Mouse (Mus musculus) T-helper 17 cell (primary cell): Measurements from ENCODE around the gene Osbpl10.
"Not testable (repeated sequence)": the region's sequence is repeated elsewhere in the genome, so short reads cannot be mapped to it uniquely, and the experiment has no call there.

Experiments
- in situ Hi-C, 2 experiments: fragments of 300-600 bp; cut with MboI, MseI; formaldehyde crosslinking; loops; 1 replicate in 1 of 2; 2 replicates in 1 of 2; pipeline ENCODE4 v1.15.1; 2025; ENCODE audit warnings: high pct_unique_total_duplicates in 2 of 2

Osbpl10 gene

GRCm38 (mm10) chr9:115030581-115030980, 52.2 kb downstream of the Osbpl10 start:
- in situ Hi-C loops = no loop called here

- in situ Hi-C loops = not testable (repeated sequence)
Measured at GRCm38 (mm10) chr9:115031046-115031445, 52.7 kb downstream of the Osbpl10 start.

- in situ Hi-C loops = no loop called here
Measured at GRCm38 (mm10) chr9:115032786-115033185, 54.4 kb downstream of the Osbpl10 start.

GRCm38 (mm10) chr9:115034271-115034670, 55.9 kb downstream of the Osbpl10 start:
- in situ Hi-C loops = no loop called here

- in situ Hi-C loops = no loop called here
Measured at GRCm38 (mm10) chr9:115034788-115035187, 56.4 kb downstream of the Osbpl10 start.

- in situ Hi-C loops = no loop called here
Measured at GRCm38 (mm10) chr9:115038215-115038614, 59.8 kb downstream of the Osbpl10 start.

- in situ Hi-C loops = no loop called here
Measured at GRCm38 (mm10) chr9:115038686-115039085, 60.3 kb downstream of the Osbpl10 start.

- in situ Hi-C loops = no loop called here
Measured at GRCm38 (mm10) chr9:115039245-115039644, 60.9 kb downstream of the Osbpl10 start.

GRCm38 (mm10) chr9:115042571-115042970, 64.2 kb downstream of the Osbpl10 start:
- in situ Hi-C loops = no loop called here

- in situ Hi-C loops = no loop called here
Measured at GRCm38 (mm10) chr9:115042971-115043706, 64.8 kb downstream of the Osbpl10 start.

GRCm38 (mm10) chr9:115043881-115044770, 65.8 kb downstream of the Osbpl10 start:
- in situ Hi-C loops = no loop called here

GRCm38 (mm10) chr9:115045087-115045800, 66.9 kb downstream of the Osbpl10 start:
- in situ Hi-C loops = no loop called here

GRCm38 (mm10) chr9:115046701-115047100, 68.3 kb downstream of the Osbpl10 start:
- in situ Hi-C loops = no loop called here

- in situ Hi-C loops = no loop called here
Measured at GRCm38 (mm10) chr9:115048340-115048739, 70.0 kb downstream of the Osbpl10 start.

- in situ Hi-C loops = no loop called here
Measured at GRCm38 (mm10) chr9:115048861-115049260, 70.5 kb downstream of the Osbpl10 start.

- in situ Hi-C loops = no loop called here
Measured at GRCm38 (mm10) chr9:115049981-115050720, 71.8 kb downstream of the Osbpl10 start.

- in situ Hi-C loops = no loop called here
Measured at GRCm38 (mm10) chr9:115051976-115052375, 73.6 kb downstream of the Osbpl10 start.

GRCm38 (mm10) chr9:115053779-115054178, 75.4 kb downstream of the Osbpl10 start:
- in situ Hi-C loops = no loop called here

- in situ Hi-C loops = loop anchor here in 1 of 2 experiments (5.0 kb wide), 1 partner anchor 52 kb away; no protein-coding TSS in a partner anchor
Measured at GRCm38 (mm10) chr9:115055041-115055830, 76.9 kb downstream of the Osbpl10 start.

GRCm38 (mm10) chr9:115058806-115059205, 80.4 kb downstream of the Osbpl10 start:
- in situ Hi-C loops = loop anchor here in 1 of 2 experiments (5.0 kb wide), 1 partner anchor 48 kb away; no protein-coding TSS in a partner anchor
